Mouse (Mus musculus) lung, postnatal 36 days (tissue): ENCODE data around the gene Adamtsl5.

Source experiments
- DNase-seq: peaks from one replicate; pipeline ENCODE4 v3.0.0; 2022; ENCODE audit warnings: mixed read lengths

The Adamtsl5 gene

DNA sequence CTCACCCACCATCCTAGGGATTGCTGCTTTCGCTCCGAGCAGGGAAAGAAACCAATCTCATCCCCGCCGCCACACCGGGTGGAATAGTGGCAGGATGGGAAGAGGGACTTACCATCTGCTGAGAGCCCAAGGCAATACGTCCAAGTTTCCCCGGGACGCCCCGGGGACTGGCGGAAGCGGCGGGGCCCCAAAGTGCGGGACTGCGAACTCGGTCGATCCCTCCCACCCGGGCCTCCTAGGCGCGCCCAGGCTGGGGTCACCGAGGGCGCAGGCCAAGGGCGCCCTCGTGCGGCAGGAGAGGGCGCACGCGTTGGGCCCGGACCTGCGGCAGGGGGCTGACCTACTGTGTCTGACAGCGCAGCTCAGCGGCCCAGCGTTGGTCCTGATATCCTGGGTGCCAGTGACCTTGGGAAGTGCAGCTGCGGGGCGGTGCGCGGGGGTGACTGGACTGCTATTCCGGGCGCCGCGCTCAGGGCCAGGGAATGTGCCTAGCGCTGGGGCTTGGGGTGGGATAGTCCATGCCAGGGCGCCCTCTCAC is at the start of gene Adamtsl5:
Gene Adamtsl5, minus strand, starts transcription at position 169 of the 538 bp plus-strand sequence.
- peak; percentile 70 for DNase-seq

DNA sequence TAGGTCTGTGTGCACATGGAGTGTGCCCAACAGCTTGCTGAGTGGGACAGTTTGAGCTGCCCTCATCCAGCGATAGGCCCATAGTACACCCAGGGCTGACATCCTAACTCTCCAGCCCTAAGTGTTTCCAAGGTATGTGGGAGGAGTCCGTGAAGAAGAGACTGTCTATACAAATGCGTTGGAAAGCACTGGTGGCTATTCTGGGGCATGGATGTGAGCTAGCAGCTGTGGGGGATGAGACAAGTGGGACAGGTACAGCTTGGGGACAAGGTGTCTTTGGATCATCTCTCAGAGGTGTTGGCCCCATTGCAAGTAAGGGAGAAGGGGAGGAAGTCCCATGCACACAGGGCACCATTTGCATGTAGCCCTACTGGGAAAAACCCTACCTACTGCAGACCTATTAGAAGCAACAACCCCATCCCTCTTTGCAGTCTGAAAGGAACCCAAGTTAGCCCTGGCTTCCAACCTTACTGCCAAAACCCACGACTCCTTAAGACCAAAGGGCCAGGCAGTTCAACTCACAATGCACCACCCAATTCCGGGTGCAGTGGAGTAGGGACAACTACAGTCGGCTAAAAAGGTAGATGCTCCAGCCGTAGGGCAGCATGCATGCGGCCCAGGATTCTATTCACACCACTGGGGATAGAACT is 49.4 kb upstream of the Adamtsl5 start:
- no peak for DNase-seq

DNA sequence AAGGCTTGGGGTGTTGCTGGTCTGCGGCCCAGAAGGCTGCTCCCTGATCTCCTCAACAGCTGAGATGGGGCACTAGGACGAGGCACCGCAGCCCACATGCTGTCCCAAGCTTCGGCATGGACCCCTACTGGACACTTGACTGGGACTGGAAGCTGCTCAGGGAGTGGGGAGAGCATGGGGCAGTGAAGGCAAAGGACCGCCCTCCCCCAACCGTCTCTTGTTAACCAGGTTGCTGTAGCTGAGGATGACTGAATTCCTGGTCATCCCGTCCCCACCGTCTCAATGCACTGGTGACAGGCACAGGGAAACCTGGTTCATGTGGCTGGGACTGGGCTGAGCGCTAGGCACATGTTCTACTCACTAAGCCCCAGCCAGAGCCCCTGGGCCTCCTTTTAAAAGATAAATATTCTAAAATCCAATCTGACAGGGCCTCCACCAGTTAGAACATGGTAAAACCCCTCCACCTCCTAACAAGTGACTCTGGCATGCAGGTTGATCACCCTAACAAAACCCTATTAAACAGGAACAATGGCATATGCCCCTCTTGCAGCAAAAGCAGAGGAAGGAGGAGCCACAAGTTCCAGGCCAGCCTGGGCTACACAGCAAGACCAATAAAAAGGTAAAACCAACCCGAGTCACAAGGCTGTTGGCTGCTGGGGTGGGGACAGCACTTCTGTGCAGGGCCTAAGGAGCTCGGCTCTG is 48.8 kb upstream of the Adamtsl5 start:
- no peak for DNase-seq

DNA sequence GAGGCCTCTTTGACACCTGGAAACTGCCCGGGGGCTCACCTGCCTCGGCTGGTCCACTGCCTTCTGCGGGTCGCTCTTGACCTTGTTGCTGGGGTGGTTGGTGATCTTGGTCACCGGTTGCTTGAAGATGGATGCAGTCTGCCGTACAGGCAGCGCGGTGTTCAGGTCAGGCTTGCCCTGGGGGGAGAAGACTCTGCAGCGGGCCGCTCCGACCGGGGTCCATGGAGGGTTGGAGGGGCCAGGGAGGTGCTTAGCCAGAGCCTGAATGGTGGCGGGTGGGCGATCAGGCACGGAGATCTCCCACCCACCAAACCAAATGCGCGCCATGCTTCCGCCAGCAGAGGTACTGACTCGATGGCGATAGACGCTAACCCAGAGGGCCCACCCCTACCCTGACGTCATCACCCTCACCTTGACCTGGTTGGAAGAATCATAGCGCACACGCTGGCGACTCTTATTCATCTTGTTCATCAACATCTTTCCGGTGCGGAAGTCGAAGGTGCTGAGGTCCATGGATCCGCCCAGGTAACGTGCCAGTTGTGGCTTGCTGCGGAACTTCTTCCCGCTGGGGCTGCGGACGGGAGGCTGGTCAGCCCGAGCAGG is 46.9 kb upstream of the Adamtsl5 start:
- no peak for DNase-seq

DNA sequence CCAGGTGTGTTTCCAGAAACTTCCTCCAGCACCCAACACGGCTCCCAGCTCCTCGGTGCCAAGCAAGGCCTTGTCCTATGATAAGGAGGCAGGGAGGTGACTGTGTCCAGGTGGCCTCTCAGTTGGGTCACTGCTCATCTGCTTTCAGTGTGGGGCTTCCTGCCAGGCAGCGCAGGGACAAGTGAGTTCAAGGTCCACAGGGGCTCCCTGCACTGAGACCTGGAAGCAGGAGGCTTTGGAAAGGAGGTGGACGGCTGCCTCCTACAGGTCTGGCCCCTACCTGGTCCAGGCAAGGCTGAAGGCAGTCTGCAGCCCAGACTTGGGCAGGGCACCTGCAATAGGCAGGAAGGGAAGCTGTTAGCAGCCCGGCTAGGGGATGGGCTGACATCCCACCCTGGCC is 44.5 kb upstream of the Adamtsl5 start:
- DNase-seq: no peak

DNA sequence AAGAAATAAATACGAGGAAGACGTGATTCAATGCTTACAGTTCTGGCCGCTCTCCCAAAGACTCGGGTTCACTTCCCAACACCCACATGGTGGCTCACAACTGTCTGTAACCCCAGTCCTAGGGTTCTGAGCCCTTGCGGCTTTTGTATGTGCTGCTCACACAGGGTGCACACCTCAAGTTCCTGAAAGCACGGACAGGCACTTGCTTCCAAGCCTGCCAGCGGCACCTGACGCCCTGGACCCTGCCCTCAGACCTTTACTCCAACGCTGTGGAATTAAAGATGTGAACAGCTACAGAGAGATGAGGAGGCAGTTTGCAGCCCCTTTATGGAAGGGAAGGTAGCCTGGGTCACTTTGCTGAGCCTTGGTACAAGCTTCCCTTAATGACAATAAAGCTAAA is 42.5 kb upstream of the Adamtsl5 start:
- DNase-seq: no peak

DNA sequence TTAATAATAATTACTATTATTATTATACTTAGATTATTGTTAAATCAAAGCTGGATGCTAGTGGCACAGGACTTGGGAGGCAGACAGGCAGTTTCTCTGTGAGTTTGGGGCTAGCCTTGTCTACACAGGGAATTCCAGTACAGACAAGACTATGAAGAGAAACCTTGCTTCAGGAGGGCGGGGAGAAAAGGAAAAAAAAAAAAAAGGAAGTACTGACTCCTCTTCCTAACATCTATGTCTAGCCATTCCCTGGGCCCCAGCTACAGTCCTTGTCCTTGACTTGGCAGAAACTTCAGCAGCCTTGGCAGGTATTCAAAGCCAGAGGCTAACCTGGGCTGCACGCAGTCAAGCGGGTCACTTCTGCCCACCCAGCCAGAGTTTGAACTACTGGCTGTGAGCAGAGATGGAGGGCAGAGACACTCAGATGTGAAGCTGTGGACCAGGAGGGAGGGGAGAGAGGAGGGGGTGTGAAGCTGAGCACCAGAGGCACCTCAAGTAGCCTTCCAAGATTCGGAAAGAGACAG is 41.0 kb upstream of the Adamtsl5 start:
- DNase-seq: no peak

DNA sequence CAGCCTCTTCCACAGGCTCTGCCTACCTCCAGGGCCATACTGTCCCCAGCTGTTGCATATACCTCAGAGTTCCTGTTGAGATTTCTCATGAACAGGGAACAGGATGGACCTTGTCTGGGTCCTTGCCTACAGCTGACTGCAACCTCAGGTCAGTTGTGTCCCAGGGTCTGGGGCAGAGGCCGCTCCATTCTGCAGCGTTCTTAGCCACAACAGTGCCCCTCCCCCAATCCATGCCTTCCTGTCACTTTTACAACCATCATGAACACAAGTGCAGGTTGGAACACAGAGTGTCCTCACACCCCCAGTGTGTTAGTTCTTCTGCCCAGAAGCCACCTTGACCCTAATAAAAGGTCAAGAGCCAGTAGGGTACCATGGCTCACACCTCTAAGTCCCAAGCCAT is 40.5 kb upstream of the Adamtsl5 start:
- no peak for DNase-seq

DNA sequence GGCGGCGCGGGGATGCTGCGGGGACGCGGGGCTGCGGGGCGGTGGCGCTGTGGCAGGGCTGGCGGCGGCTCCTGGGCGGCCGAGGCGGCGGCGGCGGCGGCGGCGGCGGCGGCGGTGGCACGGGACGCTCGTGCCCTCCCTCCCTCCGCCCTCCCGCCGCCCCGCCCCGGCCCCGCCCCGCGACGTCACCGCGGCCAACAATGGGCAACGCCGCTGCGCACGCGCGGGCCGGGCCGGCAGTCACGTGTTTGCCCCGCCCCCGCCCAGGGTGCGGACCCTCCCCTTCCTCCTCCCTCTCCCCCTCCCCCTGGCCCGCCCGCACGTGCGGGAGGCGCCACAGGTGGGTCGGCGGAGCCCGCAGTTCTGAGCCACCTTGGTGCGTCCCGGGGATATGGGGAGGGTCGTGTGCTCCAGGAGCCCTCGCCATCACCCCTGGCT is 39.3 kb upstream of the Adamtsl5 start, which contains the start of gene Mex3d:
Gene Mex3d, minus strand, starts transcription at position 138 of the 438 bp plus-strand sequence.
- DNase-seq: peak; percentile 90

DNA sequence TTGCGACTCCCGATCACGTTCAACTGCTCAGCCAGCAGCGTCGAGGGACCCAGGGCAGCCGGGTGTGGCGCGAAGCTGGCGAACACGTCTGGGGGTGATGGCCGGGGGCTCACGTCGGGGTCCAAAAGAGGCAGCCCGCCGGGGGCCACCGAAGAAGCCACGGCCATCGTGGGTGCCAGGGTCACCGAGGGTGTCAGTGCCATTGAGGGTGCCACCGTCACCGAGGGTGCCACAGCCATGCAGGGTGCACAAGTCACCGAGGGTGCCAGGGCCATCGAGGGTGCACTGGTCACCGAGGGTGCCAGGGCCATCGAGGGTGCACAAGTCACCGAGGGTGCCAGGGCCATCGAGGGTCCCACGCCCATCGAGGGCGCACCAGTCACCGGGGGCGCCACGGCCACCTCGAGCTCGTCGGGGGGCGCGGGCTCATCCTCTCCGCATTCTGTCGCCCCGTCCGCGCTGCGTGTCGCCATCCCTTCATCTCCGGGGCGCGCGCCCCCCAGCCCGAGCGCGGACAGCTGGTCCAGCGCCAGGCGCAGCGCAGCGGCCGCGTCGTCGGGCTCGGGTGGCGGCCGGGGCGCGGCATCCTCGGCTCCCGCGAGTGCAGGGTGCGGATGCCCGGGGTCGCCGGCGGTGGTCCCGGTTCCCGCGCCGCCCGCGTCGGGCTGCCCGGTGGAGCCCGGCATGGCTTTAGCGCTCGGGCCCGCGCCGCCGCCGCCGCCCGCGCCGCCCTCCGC is 38.7 kb upstream of the Adamtsl5 start:
- DNase-seq: no peak

DNA sequence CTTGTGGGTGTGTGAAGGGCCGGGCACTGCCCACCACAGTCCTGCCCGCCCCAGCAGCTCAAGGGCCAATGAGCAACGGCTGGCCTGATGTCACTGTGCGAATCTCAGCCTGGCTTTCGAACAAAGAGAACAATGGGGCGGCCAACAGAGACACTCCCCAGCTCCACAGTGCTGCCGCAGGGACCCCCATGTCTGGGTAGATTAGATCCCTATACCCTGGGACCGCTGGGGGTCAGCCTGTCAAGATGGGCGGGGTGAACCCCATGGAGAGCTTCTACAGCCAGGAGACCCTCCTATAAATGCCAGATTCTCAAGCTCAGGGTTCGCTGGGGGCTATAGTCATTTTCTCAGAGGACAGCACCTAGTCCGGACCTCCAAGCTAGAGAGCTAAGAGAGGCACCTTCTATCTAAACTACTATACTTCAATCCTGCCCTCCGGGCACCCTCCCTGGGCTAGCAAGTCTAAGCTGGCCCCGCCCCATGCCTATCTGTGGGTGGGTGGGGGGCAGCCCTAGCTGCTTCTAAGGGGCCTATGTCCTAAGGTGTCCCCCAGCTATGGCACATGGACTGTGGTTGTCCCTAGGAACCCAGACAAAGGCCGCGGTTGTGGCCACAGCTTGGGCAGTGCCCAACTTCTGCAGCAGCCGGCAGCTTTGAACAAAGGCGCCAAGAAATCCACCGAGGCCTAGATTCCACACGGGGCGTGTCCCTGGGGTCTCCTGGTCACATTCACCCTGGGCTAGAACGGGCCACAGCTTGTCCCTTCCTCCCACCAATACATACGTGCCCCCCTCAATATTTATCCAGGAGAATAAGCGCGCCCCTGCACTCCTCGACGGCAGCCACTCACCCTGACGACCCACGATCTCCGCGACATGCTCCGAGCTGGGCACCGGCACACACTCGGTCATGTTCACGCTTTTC is 37.9 kb upstream of the Adamtsl5 start:
- peak; percentile 52 for DNase-seq

DNA sequence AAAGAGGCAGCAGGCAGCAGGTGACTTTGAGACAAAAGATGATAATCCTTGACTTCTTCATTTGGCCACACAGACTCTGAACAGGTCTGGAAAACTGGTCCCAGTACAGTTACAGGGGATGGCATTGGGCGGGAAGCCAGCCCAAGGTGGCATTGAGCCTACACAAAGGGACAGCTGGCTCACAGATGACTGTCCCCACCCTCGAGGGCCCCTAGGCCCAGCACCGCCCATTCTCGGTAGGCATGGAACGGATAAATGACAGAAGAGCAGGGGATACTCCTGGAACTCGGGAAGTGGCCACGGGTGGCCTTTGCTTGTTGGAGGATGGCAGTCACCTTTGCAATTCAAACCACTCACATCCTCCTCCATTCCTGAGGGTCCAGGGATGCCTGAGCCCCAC is 37.1 kb upstream of the Adamtsl5 start:
- DNase-seq: no peak

DNA sequence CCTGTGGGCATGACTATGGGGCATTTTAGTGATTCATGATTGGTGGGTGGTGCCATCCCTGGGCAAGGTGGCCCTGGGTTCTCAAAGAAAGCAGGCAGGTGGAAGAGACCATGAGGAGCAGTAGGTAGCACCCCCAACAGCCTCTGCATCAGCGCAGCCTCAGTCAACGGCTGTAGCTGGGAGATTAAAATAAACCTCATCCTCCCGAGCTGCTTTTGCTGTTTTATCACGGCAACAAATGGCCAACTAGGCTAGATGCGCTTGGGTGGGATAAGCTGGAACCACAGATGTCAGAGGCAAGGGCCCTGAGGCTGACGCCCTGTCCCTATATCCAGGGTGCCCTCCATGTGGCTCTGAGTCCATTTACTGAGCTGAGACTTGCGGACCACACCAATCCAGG is 36.5 kb upstream of the Adamtsl5 start:
- no peak for DNase-seq

DNA sequence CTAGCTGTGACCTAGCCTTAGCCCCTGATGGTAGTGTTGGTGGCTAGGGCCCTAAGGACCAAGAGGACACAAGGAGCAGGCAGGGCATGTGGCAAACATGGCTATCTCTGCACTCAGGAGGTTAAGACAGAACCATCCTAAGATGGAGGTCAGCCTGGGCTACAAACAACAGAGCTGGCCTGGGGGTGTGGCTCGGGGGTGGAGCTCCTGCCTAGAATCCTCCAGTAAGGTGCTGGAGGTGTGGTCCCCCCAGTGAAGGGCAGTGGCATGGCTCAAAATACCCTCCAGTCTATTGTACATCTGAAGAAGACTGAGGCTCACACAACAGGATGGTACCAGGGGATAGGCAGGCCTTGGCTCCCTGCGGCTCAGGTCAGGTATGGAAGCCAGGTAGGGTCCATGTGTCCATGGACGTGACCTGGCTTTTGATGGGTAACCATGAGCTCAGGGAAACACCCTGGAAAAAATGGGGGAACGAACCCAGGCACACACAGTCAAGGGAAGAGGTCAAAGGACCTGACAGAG is 36.0 kb upstream of the Adamtsl5 start:
- no peak for DNase-seq

DNA sequence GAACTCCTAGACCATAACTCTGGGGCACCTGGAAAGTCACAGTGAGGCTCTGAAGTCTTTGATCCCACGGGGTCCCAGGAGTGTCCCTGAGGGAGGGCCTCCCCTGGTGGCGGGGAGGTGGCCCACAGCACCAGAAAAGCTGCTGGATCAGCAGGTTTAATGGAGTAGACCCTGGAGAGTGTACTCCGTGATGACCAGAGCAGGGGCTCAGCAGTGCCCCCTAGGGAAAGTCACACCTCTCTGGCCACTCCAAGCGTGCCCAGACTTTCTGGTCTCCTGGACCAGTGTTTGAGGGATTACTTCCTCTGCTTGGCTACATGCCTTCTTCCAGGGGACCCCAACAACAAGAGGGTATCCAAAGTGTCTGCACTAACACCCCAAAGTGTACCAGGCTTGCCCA is 35.2 kb upstream of the Adamtsl5 start:
- DNase-seq: peak; percentile 28

DNA sequence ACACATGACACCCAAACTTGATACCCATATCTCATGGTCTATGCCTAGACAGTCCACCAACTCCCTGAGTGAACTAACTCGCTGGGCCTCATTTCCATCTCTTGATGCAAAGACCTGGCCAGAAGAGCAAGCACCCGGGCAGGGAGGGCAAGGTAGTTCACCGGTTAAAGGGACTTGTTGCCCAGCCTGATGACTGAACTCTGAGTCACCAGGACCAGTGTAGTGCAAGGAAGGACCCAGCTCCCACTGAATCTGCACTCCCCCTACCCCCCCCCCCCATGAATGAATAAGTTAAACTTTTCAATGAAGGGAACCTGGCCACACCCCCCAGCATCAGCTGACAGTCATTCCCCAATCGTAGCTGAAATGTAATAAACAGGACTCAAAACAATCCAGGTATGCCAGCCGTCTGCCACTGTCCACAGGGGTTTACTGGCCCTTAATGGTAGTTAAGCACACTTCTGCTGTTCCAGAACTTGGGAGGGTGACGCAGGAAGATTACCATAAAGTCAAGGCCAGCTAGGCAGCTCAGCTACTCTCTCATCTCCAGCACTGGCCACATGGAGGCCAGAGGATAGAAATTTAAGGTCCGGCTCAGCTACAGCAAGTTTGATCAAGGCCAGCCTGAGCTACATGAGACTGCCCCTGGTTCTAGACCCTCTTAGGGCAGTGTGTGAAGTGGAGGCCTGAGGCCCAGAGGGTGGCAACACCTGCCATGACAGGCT is 34.6 kb upstream of the Adamtsl5 start:
- DNase-seq: no peak

DNA sequence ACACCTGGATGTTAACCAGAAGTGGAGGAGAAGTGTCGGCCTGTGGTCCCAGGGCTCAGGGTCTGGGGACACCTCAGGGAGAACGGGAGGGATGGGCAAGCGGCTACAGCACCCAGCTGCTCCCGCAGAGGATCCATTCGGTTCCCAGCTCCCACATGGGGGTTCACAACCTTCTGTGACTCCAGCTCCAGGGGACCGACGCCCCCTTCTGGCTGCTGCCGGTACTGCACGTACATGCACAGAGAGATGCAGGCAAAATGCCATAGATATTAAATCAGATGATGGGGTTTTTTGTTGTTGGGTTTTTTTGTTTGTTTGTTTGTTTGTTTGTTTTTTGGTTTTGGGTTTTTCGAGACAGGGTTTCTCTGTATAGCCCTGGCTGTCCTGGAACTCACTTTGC is 29.5 kb upstream of the Adamtsl5 start:
- DNase-seq: peak; percentile 40

DNA sequence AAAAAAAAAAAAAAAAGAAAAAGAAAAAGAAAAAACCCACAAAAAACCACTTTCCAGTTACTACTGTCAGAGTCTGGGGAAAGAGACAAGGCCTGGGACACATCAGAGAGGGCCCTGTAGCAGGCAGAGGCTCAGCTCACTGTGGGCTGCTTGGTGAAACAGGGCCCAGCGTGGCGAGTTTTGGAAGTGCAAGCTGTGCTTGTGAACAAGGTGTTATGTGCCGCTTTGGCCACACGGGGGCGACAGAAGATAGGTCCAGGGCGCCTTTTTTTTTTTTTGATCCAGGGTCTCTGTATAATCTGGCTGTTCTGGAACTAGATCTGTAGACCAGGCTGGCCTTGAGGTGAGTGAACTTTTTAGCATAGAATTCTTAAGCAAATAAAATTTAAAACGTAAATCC is 27.9 kb upstream of the Adamtsl5 start:
- peak; percentile 97 for DNase-seq

DNA sequence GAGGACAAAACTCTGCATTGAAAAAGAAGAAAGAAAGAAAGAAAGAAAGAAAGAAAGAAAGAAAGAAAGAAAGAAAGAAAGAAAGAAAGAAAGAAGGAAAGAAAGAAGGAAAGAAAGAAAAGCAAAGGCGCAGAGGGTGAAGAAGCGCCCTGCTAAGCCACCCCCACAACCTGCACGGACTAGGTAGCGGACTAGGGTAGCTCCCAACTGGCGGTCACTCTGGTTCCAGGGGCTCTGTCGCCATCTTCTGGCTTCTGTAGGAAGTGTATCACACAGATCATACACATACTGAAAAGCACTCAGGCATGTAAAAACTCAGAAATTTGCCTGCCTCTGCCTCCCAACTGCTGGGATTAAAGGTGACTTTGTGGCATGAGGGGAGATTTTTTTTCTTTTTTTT is 25.9 kb upstream of the Adamtsl5 start:
- DNase-seq: peak; percentile 93

DNA sequence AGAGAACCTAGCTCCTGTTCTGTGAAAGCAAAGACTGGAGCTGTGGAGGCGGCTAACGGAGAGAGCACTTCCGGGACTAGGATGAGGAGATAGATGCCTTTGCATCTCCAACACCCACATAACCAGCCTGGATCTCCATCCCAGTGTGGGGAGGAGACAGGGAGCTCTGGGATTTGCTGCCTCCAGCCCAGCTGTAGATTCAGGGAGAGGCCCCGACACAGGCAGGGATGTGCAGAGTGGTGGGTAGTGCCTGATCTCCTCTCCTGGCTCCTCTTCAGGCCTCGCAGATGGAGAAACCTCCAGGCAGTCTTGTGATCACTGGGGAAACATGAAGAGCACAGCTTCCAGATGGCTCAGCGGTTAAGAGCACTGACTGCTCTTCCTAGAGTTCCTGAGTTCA is 24.5 kb upstream of the Adamtsl5 start:
- no peak for DNase-seq

DNA sequence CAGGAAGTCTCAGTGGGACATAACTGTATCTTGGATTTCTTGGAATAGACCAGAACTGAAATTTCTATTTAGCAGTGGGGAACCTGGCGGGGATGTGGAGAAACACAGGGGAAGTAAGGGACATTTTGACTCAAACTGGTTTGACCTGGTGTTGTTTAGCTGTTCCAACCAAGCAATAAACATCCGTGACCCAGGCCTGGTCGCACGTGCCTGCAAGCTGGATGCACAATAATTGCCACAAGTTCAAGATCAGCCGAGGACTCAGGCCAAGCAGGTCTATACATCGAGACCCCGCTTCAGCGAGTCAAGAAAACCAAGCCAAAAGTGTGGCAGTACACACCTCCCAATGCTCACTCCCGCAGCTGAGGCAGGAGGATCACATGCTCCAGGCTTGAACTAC is 23.8 kb upstream of the Adamtsl5 start:
- no peak for DNase-seq
